Mouse (Mus musculus): ENCODE data around the gene Ttll8.

Gene Ttll8

GRCm38 (mm10) chr15:88954368-88955072 lies at the start of gene Ttll8:
Ttll8 (minus strand) TSS chr15:88954418.
- DNase-seq (ENCODE audit: low spot score in 2 of 2), result no peak

DNA sequence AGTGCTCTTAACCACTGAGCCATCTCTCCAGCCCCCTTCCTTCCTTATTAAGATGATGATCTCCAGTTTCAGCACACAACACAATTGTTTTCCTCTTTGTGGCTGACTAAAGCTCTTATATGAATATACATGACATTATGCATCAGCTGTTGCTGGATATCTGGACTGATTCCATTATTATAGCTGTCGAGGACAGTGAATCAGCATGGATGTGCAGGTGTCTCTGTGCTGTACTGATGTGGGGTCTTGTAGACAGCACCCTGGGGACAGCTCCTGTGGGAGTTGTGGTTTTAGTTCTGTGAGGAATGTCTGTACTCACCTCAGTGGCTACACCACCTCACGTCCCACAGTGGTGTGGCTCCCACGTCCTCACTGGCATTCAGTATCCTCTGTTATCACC lies 47.0 kb upstream of the Ttll8 start:
- DNase-seq (ENCODE audit: low spot score in 2 of 2), result no peak

DNA sequence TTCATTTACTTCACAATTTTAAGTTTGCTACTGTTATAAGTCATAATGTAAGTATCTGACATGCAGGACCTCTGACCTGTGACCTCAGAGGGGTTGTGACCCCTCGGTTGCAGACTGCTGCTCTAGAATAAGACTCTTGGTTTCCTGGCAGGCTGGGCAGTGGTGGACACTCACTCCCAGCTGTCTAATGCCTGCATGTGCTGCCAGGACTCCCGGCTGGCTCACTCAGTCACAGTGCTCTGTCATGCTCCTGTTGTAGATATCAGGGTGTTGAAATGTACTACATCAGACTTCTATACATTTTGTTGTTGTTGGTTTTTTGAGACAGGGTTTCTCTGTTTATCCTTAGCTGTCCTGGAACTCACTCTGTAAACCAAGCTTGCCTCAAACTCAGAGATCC lies 46.1 kb upstream of the Ttll8 start:
- no peak for DNase-seq (ENCODE audit: low spot score in 2 of 2)

- DNase-seq (ENCODE audit: low spot score in 2 of 2), result no peak
These were observed 44.9 kb upstream of the Ttll8 start for GRCm38 (mm10) chr15:88999124-88999523.

GRCm38 (mm10) chr15:88998636-88999035 lies 44.4 kb upstream of the Ttll8 start:
- no peak for DNase-seq (ENCODE audit: low spot score in 2 of 2)

DNA sequence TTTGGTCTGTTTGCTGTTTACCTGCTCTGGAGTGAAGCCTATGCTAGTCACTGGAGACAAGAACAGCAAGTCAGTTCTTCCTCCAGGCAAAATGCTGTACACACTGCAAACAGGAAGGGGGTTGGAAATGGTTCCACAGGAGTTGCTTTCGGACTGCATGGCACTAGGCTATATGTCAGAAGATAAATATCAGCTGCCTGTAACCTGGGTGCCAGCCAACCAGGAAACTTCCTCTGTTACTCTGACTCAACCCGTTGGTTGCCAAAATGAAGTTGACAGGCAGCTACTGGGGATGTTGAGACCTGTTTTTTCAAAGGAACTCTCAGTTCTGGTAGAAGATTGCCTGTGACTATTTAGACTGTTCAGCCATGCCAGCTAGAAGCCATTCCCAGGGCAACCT lies 35.0 kb upstream of the Ttll8 start:
- no peak for DNase-seq (ENCODE audit: low spot score in 2 of 2)

- no peak for DNase-seq (ENCODE audit: low spot score in 2 of 2)
These were observed 28.4 kb upstream of the Ttll8 start, which contains the start of gene Mov10l1 for GRCm38 (mm10) chr15:88982534-88983079. Mov10l1 (plus strand) TSS chr15:88982909.

- DNase-seq (ENCODE audit: low spot score in 2 of 2), result no peak
These were observed 24.9 kb upstream of the Ttll8 start for GRCm38 (mm10) chr15:88979138-88979446.

- no peak for DNase-seq (ENCODE audit: low spot score in 2 of 2)
These were observed 24.3 kb upstream of the Ttll8 start, which contains the start of gene Mlc1 for GRCm38 (mm10) chr15:88978281-88979137. Mlc1 (minus strand) TSS chr15:88979007.

- no peak for DNase-seq (ENCODE audit: low spot score in 2 of 2)
These were observed 18.1 kb upstream of the Ttll8 start for GRCm38 (mm10) chr15:88972300-88972699.

- no peak for DNase-seq (ENCODE audit: low spot score in 2 of 2)
These were observed 9.9 kb upstream of the Ttll8 start for GRCm38 (mm10) chr15:88964070-88964578.

DNA sequence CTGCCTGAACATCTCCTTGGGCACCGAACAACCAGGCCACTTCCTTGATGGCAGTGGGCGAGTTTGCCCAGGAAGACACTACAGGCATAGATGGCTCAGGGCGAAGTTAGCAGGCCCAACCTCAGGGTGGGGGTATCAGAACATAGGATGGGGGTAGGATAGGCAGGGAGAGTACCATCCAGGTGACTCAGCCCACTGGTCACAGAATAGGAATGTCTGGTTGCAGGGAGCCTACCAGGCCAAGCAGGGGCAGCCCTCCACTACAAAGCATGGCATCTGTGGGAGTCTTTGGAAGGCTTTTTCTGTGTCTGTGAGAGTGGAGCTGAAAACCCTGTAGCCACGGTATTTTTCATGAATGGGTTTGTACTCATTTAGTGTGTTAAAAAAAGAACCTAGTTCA lies 3.3 kb upstream of the Ttll8 start:
- no peak for DNase-seq (ENCODE audit: low spot score in 2 of 2)

DNA sequence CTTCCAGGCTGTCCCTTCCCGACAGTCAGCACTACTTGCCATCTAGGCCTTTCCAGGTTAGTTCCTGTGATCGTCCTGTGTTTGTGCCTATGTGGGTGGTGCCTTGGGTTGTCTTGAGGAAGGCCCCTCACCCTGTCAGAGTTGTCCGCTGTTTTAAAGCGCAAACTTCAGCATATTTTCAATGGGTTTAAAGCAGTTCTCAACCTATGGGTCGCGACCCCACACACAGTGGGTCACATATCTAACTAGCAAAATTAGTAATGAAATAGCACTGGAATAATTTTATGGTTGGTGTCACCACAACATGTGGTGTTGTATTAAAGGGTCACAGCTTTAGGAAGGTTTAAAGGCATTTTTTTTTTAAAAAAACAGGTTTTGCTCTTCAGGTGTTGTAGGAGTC lies 1.1 kb upstream of the Ttll8 start:
- no peak for DNase-seq (ENCODE audit: low spot score in 2 of 2)

DNA sequence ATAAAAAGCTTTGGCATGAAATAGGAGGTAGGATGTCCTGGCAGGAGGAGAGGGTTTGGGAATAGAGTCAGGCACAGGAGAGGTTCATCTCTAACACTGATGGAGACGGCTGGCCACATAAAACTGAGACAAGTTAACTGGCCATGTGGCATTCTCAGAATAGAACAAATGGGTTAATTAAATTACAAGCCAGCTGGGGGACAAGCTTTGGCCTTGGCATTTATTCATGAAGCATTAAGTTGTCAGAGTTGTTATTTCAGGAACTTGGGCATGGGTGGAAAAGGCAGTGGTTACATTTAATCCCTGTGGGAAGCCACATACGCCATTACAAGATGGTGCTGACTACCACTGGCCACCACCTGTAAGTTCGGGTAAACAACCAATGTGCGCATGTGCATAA lies 3.0 kb downstream of the Ttll8 start:
- DNase-seq (ENCODE audit: low spot score in 2 of 2), result no peak

GRCm38 (mm10) chr15:88946851-88947250 lies 7.4 kb downstream of the Ttll8 start:
- DNase-seq (ENCODE audit: low spot score in 2 of 2), result no peak

- no peak for DNase-seq (ENCODE audit: low spot score in 2 of 2)
These were observed 10.2 kb downstream of the Ttll8 start for GRCm38 (mm10) chr15:88943896-88944551.

DNA sequence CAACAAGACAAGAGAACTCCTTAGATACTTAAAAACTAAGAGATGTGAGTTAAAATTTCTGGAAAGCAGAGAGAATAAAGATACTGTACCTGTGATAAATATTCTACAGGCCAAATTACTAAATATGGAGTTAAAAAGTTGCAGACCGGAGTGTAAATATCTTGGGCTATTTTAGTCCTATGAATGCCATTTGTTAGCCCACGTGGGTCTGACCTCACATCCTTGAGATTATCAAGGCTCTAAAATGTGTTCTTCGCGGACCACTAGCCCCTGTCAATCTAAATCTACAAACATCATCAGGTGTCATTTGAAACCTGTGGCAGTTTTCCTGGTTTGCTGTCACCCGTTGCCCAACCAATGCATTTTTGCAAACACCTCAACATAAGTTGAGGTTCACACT lies 11.4 kb downstream of the Ttll8 start:
- no peak for DNase-seq (ENCODE audit: low spot score in 2 of 2)

- DNase-seq (ENCODE audit: low spot score in 2 of 2), result no peak
These were observed 16.9 kb downstream of the Ttll8 start for GRCm38 (mm10) chr15:88937291-88937650.

DNA sequence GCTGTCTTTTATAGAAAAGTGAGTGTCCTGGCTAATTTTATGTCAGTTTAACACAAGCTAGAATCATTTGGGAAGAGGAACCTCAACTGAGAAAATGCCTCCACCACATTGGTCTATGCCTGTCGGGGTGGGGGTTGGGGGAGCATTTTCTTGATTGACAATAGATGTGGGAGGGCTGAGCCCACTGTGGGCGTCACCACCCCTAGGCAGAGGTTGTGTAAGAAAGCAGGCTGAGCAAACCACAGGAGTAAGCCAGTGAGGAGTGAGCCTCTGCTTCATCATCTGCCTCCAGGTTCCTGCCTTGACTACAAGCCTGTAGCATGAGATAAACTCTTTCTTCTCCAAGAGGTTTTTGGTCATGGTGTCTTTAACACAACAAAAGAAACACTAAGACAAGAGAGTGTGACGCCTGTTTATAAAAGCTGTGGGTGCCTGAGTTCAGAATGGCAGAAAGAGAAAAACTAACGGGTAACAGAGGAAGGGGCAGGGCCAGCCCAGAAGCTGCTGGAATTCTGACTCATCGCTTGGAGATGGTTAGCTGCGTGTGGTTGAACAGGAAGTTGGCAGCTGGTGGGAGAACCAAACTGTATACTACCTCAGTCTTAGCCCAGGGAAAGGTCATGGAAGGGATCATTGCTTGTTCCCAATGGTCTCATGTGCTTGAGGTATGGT lies 17.5 kb downstream of the Ttll8 start:
- no peak for DNase-seq (ENCODE audit: low spot score in 2 of 2)

- DNase-seq (ENCODE audit: low spot score in 2 of 2), result no peak
These were observed 20.1 kb downstream of the Ttll8 start for GRCm38 (mm10) chr15:88934141-88934540.

- DNase-seq (ENCODE audit: low spot score in 2 of 2), result no peak
These were observed 21.6 kb downstream of the Ttll8 start for GRCm38 (mm10) chr15:88932667-88933066.

DNA sequence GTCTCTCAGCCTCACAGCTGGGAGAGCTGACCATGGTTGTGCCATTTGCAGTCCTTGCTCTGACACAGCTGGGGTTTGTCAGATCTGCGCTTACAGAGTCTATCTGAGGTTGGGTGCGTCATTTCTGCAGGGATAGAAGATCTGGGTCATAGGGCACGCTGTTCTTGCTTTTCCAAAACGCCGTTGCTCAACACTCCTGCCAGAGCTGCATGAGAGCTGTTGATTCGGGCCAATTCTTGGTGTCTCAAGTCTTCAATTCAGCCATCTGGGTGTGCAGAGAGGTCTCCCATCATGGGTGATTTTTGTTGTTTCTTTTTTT lies 32.3 kb downstream of the Ttll8 start:
- DNase-seq (ENCODE audit: low spot score in 2 of 2), result no peak
